Mouse (Mus musculus) heart, embryonic 11.5 days (tissue): ENCODE measurements around the gene Tspan13. TPM values are rescaled to one million over a fixed set of nuclear protein-coding genes. Genes with fewer than 3 reads are reported as not detected.

Source experiments
- ATAC-seq: fragments of 200-750 bp; cut with Nextera tagmentation; replicated peaks from 2 replicates; pipeline ENCODE4 v1.8.0; 2017; ENCODE audit warnings: moderate library complexity; ENCODE audit not compliant: insufficient number of reproducible peaks, low FRiP score, low TSS enrichment
- H3K27ac ChIP-seq: fragments of 300-500 bp; sonication (generic); 2 replicates; pipeline ENCODE4 v1.5.1; 2014; ENCODE audit warnings: mild to moderate bottlenecking, low read depth, low read length
- H3K27me3 ChIP-seq: fragments of 300-500 bp; sonication (generic); 2 replicates; pipeline ENCODE4 v1.6.1; 2014; ENCODE audit warnings: mild to moderate bottlenecking, low read length, mixed read lengths; ENCODE audit not compliant: control insufficient read depth, insufficient read depth
- H3K36me3 ChIP-seq: fragments of 300-500 bp; sonication (generic); 2 replicates; pipeline ENCODE4 v1.6.1; 2014; ENCODE audit warnings: mild to moderate bottlenecking, low read length, moderate library complexity, mixed read lengths; ENCODE audit not compliant: control insufficient read depth, insufficient read depth
- H3K4me1 ChIP-seq: fragments of 300-500 bp; sonication (generic); 2 replicates; pipeline ENCODE4 v1.6.1; 2014; ENCODE audit warnings: low read length; ENCODE audit not compliant: control insufficient read depth, insufficient read depth
- H3K4me2 ChIP-seq: fragments of 300-500 bp; sonication (generic); 2 replicates; pipeline ENCODE4 v1.6.1; 2014; ENCODE audit warnings: mild to moderate bottlenecking, moderate library complexity
- H3K4me3 ChIP-seq: fragments of 300-500 bp; sonication (generic); 2 replicates; pipeline ENCODE4 v1.5.1; 2014; ENCODE audit warnings: low read depth, low read length
- H3K9ac ChIP-seq: fragments of 300-500 bp; sonication (generic); 2 replicates; pipeline ENCODE4 v1.6.1; 2014; ENCODE audit warnings: mild to moderate bottlenecking, low read depth, low read length, moderate library complexity
- H3K9me3 ChIP-seq: fragments of 300-500 bp; sonication (generic); replicated peaks from 2 replicates; pipeline ENCODE4 v1.6.1; 2016; ENCODE audit warnings: low read length; ENCODE audit not compliant: control insufficient read depth
- WGBS: fragments of 180-500 bp; shearing (Covaris S2); extraction: QIAGEN DNeasy Blood & Tissue Kit; methylation state at CpG from one replicate; pipeline ENCODE4 v1.1.7; 2014; ENCODE audit not compliant: insufficient replicate concordance; 5-methylcytosine and 5-hydroxymethylcytosine counted together
- polyA plus RNA-seq: library from polyadenylated mRNA; unstranded; fragments of >200 nt; fragmentation: Nextera tagmentation; extraction: Ambion mirVana; gene quantifications from 2 replicates; pipeline ENCODE4 v1.2.1, GENCODE M21; 2014

The Tspan13 gene
- polyA plus RNA-seq, 1 experiment from 2014 or later, result 77.2 TPM

- WGBS, result 55% methylated on average over 1 of the region's 1 CpGs
- ATAC-seq, result no peak
- H3K9me3 ChIP-seq, result peaks cover 4% of the 10 kb centered on the region
These were observed 23.6 kb upstream of the Tspan13 start for GRCm38 (mm10) chr12:36065911-36066310.

GRCm38 (mm10) chr12:36057699-36058098, 15.4 kb upstream of the Tspan13 start:
- 30% methylated on average over 2 of the region's 2 CpGs for WGBS
- H3K27ac ChIP-seq, result no peak overlapping the region
- ATAC-seq, result no peak

More at GRCm38 (mm10) chr12:36065911-36066310, 23.6 kb upstream of the Tspan13 start:
- Histone ChIP-seq H3K9ac (no peak overlapping the region), H3K4me2 (no peak overlapping the region), H3K27ac (no peak overlapping the region), H3K27me3 (no peaks in the 10 kb centered on the region), H3K4me3 (no peak overlapping the region), H3K4me1 (no peaks in the 10 kb centered on the region), H3K36me3 (no peaks in the 10 kb centered on the region)

DNA sequence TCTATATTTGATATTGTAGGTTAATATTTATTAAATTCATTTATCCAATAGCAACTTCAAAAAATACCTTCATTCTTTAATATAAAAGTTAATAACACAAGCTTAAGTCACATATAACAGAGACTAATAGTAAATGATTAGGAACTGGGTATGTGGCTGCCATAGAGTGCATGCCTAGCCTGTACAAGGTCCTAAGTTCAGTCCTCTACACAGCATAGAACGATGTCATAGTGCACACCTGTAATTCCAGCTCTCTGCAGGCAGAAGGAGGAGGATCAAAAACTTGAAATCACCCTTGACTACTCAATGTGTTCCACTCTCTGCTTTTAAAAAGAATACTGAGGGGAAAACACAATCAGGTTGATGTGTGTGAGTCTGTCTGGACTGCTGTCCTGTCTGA, 8.0 kb upstream of the Tspan13 start:
- H3K9me3 ChIP-seq, result no peaks in the 10 kb centered on the region
- no peak overlapping the region for H3K4me3 ChIP-seq
- peaks cover 3% of the 10 kb centered on the region; the same call in 1 of the 2 replicates for H3K4me1 ChIP-seq
- no peak overlapping the region for H3K27ac ChIP-seq
- H3K36me3 ChIP-seq, result no peaks in the 10 kb centered on the region
- WGBS, result 77% methylated on average over 1 of the region's 1 CpGs
- no peak overlapping the region for H3K4me2 ChIP-seq
- no peak overlapping the region for H3K9ac ChIP-seq
- no peak for ATAC-seq
- no peaks in the 10 kb centered on the region for H3K27me3 ChIP-seq

More at GRCm38 (mm10) chr12:36057699-36058098, 15.4 kb upstream of the Tspan13 start:
- H3K36me3 ChIP-seq, result no peaks in the 10 kb centered on the region
- no peak overlapping the region for H3K4me3 ChIP-seq
- no peak overlapping the region for H3K4me2 ChIP-seq
- no peak overlapping the region for H3K9ac ChIP-seq
- no peaks in the 10 kb centered on the region; the same call in 1 of the 2 replicates for H3K4me1 ChIP-seq
- H3K27me3 ChIP-seq, result no peaks in the 10 kb centered on the region
- H3K9me3 ChIP-seq, result no peaks in the 10 kb centered on the region

GRCm38 (mm10) chr12:36047593-36047992, 5.3 kb upstream of the Tspan13 start:
- Histone ChIP-seq H3K9ac (no peak overlapping the region), H3K4me1 (peaks cover 3% of the 10 kb centered on the region; the same call in 1 of the 2 replicates), H3K9me3 (no peaks in the 10 kb centered on the region), H3K27ac (no peak overlapping the region), H3K36me3 (no peaks in the 10 kb centered on the region), H3K4me2 (no peak overlapping the region), H3K27me3 (no peaks in the 10 kb centered on the region), H3K4me3 (no peak overlapping the region)
- no peak for ATAC-seq
- WGBS, result 79% methylated on average over 2 of the region's 2 CpGs

DNA sequence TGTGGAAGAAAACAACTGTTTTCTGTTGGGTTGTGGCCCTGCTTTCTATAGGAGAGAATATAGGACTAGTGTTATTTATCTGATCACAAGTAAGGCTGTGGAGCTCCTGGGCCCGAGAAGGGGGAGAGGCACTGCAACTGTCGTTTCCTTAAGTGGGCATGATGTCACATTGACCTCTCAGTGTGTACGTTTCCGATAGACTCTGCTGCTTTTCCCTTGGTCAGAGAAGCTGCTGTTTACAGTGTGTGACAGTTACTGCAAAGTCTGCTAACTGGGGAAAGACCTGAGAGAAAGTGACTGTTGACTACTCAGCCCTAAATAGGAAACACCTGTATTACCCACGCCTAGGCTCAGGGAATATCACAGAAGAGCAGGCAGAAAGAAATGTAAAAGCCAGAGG, 3.9 kb upstream of the Tspan13 start:
- Histone ChIP-seq H3K27me3 (no peaks in the 10 kb centered on the region), H3K36me3 (no peaks in the 10 kb centered on the region), H3K4me3 (no peak overlapping the region), H3K4me1 (peaks cover 3% of the 10 kb centered on the region; the same call in 1 of the 2 replicates), H3K27ac (no peak overlapping the region), H3K9ac (no peak overlapping the region), H3K4me2 (no peak overlapping the region), H3K9me3 (no peaks in the 10 kb centered on the region)
- no peak for ATAC-seq
- 16% methylated on average over 5 of the region's 5 CpGs for WGBS

DNA sequence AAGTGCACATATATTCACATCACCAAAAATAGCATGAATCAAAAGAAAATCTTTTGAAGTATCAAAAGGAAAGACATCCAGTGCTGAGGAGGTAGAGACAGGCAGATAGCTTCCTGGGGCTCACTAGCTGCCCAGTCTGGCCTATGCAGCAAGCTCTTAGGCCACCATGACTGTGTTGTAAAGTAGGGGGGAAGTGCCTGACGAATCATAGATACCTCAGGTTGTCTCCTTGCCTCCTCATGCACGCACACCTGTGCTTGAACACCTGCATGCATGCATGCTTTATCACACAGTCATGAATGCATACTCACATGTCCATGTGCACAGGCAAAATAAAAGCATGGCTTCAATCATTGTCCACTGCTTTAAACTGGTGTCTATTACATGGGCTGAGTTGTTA, 2.4 kb upstream of the Tspan13 start:
- WGBS, result 83% methylated on average over 2 of the region's 2 CpGs
- H3K4me1 ChIP-seq, result peaks cover 8% of the 10 kb centered on the region
- no peak overlapping the region for H3K27ac ChIP-seq
- no peaks in the 10 kb centered on the region for H3K9me3 ChIP-seq
- no peaks in the 10 kb centered on the region for H3K36me3 ChIP-seq
- no peak for ATAC-seq
- no peak overlapping the region for H3K9ac ChIP-seq
- H3K27me3 ChIP-seq, result no peaks in the 10 kb centered on the region
- no peak overlapping the region for H3K4me2 ChIP-seq
- H3K4me3 ChIP-seq, result no peak overlapping the region

DNA sequence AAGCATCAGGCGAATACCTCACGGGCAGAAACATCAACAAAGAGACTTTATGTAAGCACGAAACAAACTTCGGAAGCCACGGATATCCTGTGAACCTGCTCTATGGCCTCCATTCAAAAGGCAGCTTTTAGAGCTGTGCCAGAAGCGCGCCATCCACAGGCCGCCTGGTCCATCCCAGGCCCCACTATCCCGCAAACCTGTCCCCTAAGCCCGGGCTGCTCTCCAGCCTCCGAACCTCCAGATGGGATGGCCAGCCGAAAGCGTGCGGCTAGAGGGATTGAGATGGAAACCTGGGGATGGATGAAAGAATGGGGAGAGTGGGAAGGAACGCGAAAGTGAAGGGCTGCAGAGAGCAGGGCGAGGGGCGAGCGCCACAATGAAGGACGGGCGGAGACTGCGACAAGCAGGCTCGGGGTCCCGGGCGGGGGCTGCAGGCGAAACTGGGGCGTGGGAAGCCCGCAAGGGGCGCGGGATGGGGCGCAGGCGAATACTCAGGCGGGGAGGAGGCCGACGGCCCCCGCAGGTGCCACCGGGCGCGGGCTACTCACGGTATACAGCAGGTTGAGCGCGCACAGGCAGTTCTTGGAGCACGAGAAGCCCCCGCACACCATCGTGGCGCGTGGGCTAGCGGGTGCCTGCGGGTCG, 475 bp downstream of the Tspan13 start:
- Histone ChIP-seq H3K4me1 (peaks cover 8% of the 10 kb centered on the region), H3K4me3 (peak overlapping the region; percentile 92), H3K4me2 (peak overlapping the region; percentile 92), H3K27ac (peak overlapping the region; percentile 35; the same call in 1 of the 2 replicates), H3K36me3 (no peaks in the 10 kb centered on the region), H3K27me3 (no peaks in the 10 kb centered on the region), H3K9me3 (no peaks in the 10 kb centered on the region), H3K9ac (peak overlapping the region; percentile 89)
- peak; percentile 71 for ATAC-seq
- 1% methylated on average over 43 of the region's 50 CpGs for WGBS

DNA sequence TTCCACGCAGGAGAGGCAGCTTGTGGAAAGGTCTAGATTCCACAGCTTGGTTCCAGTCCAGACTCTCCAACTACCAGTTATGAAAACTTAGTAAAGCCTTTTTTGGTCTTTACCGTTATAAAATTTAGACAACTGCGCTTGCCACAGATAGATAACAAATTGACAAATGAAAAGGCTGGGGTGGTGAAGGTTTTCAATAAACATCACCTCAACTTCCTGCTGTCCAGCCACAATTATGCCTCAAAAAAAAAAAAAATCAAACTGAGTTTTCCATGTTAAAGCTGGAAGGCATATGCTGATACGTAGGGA, 1.1 kb downstream of the Tspan13 start:
- H3K9ac ChIP-seq, result no peak overlapping the region; the same call in 1 of the 2 replicates

More for the DNA sequence above, 1.1 kb downstream of the Tspan13 start:
- no peaks in the 10 kb centered on the region for H3K36me3 ChIP-seq
- H3K4me2 ChIP-seq, result peak overlapping the region; percentile 92
- WGBS, result 36% methylated on average over 4 of the region's 4 CpGs
- no peaks in the 10 kb centered on the region for H3K27me3 ChIP-seq
- H3K4me1 ChIP-seq, result peaks cover 6% of the 10 kb centered on the region
- no peak overlapping the region for H3K27ac ChIP-seq
- ATAC-seq, result no peak
- peak overlapping the region; percentile 92 for H3K4me3 ChIP-seq
- H3K9me3 ChIP-seq, result no peaks in the 10 kb centered on the region
